Mouse (Mus musculus): ENCODE measurements at regions not wholly inside any gene's neighbourhood (a gene's known extent, or its start where the extent isn't known, plus 50 kb on each side); places are given as distances from the start of the nearest gene placed in this dataset.

DNA sequence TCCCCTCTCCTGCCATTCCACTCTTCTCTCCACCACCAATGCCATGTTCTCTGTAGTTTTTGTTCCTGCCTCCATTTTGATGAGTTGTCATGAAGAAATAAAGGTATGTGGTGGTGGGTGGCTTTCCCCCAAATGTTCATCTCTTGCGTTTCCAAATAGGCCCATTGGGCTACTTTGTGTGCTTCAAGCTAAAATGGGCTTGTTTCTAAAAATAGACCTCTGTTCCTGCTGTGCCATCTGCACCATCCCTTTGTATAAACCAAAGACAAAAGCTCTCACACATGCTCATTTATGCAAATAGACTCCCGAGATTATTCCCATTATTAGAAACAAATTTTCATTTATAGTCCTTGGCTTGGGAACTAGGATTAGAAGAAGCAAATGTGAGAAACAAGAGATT lies 264.3 kb upstream of the Kcnj16 start:
- Histone ChIP-seq H3K4me1 (ENCODE audit: control insufficient read depth in 1 of 2, insufficient read depth in 2 of 2, low read length in 2 of 2) (no peaks in the 10 kb centered on the region), H3K27ac (ENCODE audit: control insufficient read depth, low read depth, low read length) (no peak overlapping the region), H3K27me3 (ENCODE audit: control insufficient read depth in 1 of 2, insufficient read depth in 2 of 2, low read length in 2 of 2) (no peaks in the 10 kb centered on the region), H3K79me2 (ENCODE audit: control insufficient read depth, insufficient read depth, low read length, poor library complexity) (no peaks in the 10 kb centered on the region), H3K9me3 (replicated peaks; ENCODE audit: insufficient read depth, low read length) (no peaks in the 10 kb centered on the region), H3K9ac (ENCODE audit: control insufficient read depth, low read depth, low read length, poor library complexity, severe bottlenecking) (no peak overlapping the region), H3K36me3 (ENCODE audit: control insufficient read depth in 1 of 2, insufficient read depth in 2 of 2, low read length in 2 of 2) (no peaks in the 10 kb centered on the region), H3K4me3 (ENCODE audit: control insufficient read depth in 1 of 2, insufficient read depth in 1 of 2, low read depth in 2 of 2, low read length in 2 of 2) (no peak overlapping the region)
- DNase-seq (ENCODE audit: low read depth, low spot score): no peak
- no peak for TF ChIP-seq MYC (IDR thresholded peaks at IDR 0.05; ENCODE audit: low read depth, low read length)

DNA sequence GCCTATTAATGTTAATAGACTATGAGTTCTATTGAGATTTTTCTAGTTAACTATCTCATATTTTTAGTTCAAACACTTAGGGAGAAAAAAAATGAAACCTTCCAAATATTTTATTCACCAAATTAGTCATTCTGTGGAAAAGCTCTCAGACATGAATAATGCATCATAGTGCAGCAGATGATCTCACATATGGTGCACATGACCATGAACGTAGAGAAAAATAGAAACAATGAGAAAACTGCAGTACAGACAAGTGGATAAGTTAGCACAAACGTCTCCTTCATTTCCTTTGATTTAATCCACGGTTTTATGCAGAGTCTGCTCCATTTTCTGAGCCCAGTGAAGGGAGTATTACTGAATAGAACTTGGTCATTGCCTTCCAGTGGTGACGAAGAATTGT lies 260.5 kb upstream of the Kcnj16 start:
- Histone ChIP-seq H3K4me1 (ENCODE audit: control insufficient read depth in 1 of 2, insufficient read depth in 2 of 2, low read length in 2 of 2) (no peaks in the 10 kb centered on the region), H3K27me3 (ENCODE audit: control insufficient read depth in 1 of 2, insufficient read depth in 2 of 2, low read length in 2 of 2) (no peaks in the 10 kb centered on the region), H3K9me3 (replicated peaks; ENCODE audit: insufficient read depth, low read length) (no peaks in the 10 kb centered on the region), H3K79me2 (ENCODE audit: control insufficient read depth, insufficient read depth, low read length, poor library complexity) (no peaks in the 10 kb centered on the region), H3K9ac (ENCODE audit: control insufficient read depth, low read depth, low read length, poor library complexity, severe bottlenecking) (no peak overlapping the region), H3K4me3 (ENCODE audit: control insufficient read depth in 1 of 2, insufficient read depth in 1 of 2, low read depth in 2 of 2, low read length in 2 of 2) (no peak overlapping the region), H3K27ac (ENCODE audit: control insufficient read depth, low read depth, low read length) (no peak overlapping the region), H3K36me3 (ENCODE audit: control insufficient read depth in 1 of 2, insufficient read depth in 2 of 2, low read length in 2 of 2) (no peaks in the 10 kb centered on the region)
- DNase-seq (ENCODE audit: low read depth, low spot score): no peak
- TF ChIP-seq ETS1 (IDR thresholded peaks at IDR 0.05; ENCODE audit: low read depth, low read length) (no peak), E2F4 (IDR thresholded peaks at IDR 0.05; ENCODE audit: borderline replicate concordance, low read depth, low read length) (no peak), CTCF (IDR thresholded peaks at IDR 0.05 in 2 of 3, conservative IDR thresholded peaks at IDR 0.05 in 1 of 3; ENCODE audit: control insufficient read depth in 1 of 3, insufficient read depth in 1 of 3, low read depth in 2 of 3, low read length in 3 of 3, poor library complexity in 1 of 3, severe bottlenecking in 1 of 3) (no peak), ZMIZ1 (IDR thresholded peaks at IDR 0.05; ENCODE audit: low read depth, low read length) (no peak), POLR2AphosphoS2 (IDR thresholded peaks at IDR 0.05; ENCODE audit: low read length) (no peak)

DNA sequence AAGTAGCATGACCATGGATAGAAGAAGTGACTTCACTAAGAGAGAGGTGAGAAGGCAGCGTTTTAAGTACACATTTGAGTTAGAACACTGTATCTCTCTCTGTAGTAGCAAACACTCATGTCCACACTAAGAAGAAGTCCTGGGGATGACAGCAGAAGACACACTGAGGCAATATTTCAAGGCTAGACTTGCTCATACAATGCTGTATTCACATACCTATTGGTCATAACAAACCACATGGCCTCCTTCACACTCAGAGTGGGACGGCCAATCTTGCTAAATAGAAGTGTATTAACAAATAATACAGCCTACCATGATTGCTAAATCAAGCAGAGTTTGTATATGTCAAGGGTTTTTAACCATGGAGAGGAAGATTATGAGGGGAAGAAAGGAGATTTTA lies 252.5 kb upstream of the Kcnj16 start:
- Histone ChIP-seq H3K9ac (ENCODE audit: control insufficient read depth, low read depth, low read length, poor library complexity, severe bottlenecking) (no peak overlapping the region), H3K36me3 (ENCODE audit: control insufficient read depth in 1 of 2, insufficient read depth in 2 of 2, low read length in 2 of 2) (no peaks in the 10 kb centered on the region), H3K4me3 (ENCODE audit: control insufficient read depth in 1 of 2, insufficient read depth in 1 of 2, low read depth in 2 of 2, low read length in 2 of 2) (no peak overlapping the region), H3K27me3 (ENCODE audit: control insufficient read depth in 1 of 2, insufficient read depth in 2 of 2, low read length in 2 of 2) (no peaks in the 10 kb centered on the region), H3K4me1 (ENCODE audit: control insufficient read depth in 1 of 2, insufficient read depth in 2 of 2, low read length in 2 of 2) (no peaks in the 10 kb centered on the region), H3K9me3 (replicated peaks; ENCODE audit: insufficient read depth, low read length) (no peaks in the 10 kb centered on the region), H3K27ac (ENCODE audit: control insufficient read depth, low read depth, low read length) (no peak overlapping the region), H3K79me2 (ENCODE audit: control insufficient read depth, insufficient read depth, low read length, poor library complexity) (no peaks in the 10 kb centered on the region)
- TF ChIP-seq USF2 (IDR thresholded peaks at IDR 0.05; ENCODE audit: borderline replicate concordance in 1 of 2, insufficient read depth in 1 of 2, low read depth in 1 of 2, low read length in 2 of 2): no peak
- TF ChIP-seq UBTF (IDR thresholded peaks at IDR 0.05; ENCODE audit: borderline replicate concordance, insufficient read depth, low read depth, low read length): no peak
- no peak for TF ChIP-seq ZMIZ1 (IDR thresholded peaks at IDR 0.05; ENCODE audit: low read depth, low read length)
- no peak for TF ChIP-seq MEF2A (IDR thresholded peaks at IDR 0.05; ENCODE audit: extremely low read depth, insufficient replicate concordance, low read depth, low read length, poor library complexity, severe bottlenecking)
- no peak for DNase-seq (ENCODE audit: low read depth, low spot score)
